Mouse (Mus musculus) limb, embryonic 10.5 days (tissue): ENCODE measurements around the gene Tspan3. TPM values are rescaled to one million over a fixed set of nuclear protein-coding genes. Genes with fewer than 3 reads are reported as not detected.

Source experiments
- DNase-seq: peaks from one replicate; pipeline ENCODE4 v3.0.0-alpha.2; 2017; ENCODE audit warnings: low spot score
- H3K27ac ChIP-seq: fragments of 300-500 bp; sonication (generic); 2 replicates; pipeline ENCODE4 v1.5.1; 2016; ENCODE audit warnings: mild to moderate bottlenecking
- H3K27me3 ChIP-seq: fragments of 300-500 bp; sonication (generic); 2 replicates; pipeline ENCODE4 v1.6.1; 2016; ENCODE audit warnings: low read depth, mild to moderate bottlenecking; ENCODE audit not compliant: poor library complexity, severe bottlenecking
- H3K36me3 ChIP-seq: fragments of 300-500 bp; sonication (generic); 2 replicates; pipeline ENCODE4 v1.6.1; 2016; ENCODE audit warnings: mild to moderate bottlenecking, moderate library complexity
- H3K4me1 ChIP-seq: fragments of 300-500 bp; sonication (generic); 2 replicates; pipeline ENCODE4 v1.6.1; 2016
- H3K4me3 ChIP-seq: fragments of 300-500 bp; sonication (generic); 2 replicates; pipeline ENCODE4 v1.5.1; 2016; ENCODE audit warnings: mild to moderate bottlenecking, moderate library complexity
- H3K9me3 ChIP-seq: fragments of 300-500 bp; sonication (generic); replicated peaks from 2 replicates; pipeline ENCODE4 v1.6.1; 2016; ENCODE audit warnings: mild to moderate bottlenecking
- WGBS: fragments of 180-500 bp; shearing (Covaris S2); methylation state at CpG from one replicate; pipeline ENCODE4 v1.1.7; 2016; 5-methylcytosine and 5-hydroxymethylcytosine counted together
- polyA plus RNA-seq: library from polyadenylated mRNA; unstranded; fragments of >200 nt; fragmentation: Nextera tagmentation; extraction: Ambion mirVana; gene quantifications from 2 replicates; pipeline ENCODE4 v1.2.1, GENCODE M21; 2016

Tspan3 gene
- polyA plus RNA-seq, 1 experiment from 2014 or later = 450 TPM

DNA sequence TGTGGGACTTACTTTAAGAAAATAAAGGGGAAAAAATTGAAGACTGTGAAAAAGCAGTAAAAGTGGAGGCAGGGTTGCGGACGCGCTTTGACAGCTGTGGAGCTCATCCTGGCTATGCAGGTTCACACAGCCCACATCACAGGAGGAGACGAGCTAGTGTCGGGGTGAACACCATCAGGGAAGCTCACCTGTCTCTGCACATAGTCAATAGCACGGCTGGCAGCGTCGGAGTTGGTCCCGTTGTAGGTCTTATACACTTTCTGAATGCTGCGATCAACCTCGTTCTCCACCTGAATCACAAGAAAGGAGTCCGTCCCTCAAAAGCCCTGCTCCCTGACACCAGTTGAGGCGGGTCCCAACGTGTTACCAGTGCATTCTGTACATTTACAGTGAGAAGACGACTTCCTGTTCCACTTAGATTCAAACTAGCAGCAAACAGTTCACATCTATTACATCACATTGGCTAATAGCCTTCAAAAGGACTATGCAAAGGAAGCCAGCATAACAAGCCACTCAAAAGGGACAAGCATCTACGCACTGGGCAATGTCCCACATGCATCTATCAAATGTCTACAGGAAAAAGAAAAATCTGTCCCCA, 18.9 kb downstream of the Tspan3 start:
- WGBS = 94% methylated on average over 16 of the region's 16 CpGs
- H3K4me1 ChIP-seq = 0 out of 2 replicates have a peak, but pooled peaks cover 5% of the 10 kb centered on the region
- no peak for DNase-seq
- no peak overlapping the region for H3K27ac ChIP-seq
- peaks cover 77% of the 10 kb centered on the region for H3K36me3 ChIP-seq
- H3K4me3 ChIP-seq = no peak overlapping the region
- no peaks in the 10 kb centered on the region for H3K27me3 ChIP-seq
- no peaks in the 10 kb centered on the region for H3K9me3 ChIP-seq

DNA sequence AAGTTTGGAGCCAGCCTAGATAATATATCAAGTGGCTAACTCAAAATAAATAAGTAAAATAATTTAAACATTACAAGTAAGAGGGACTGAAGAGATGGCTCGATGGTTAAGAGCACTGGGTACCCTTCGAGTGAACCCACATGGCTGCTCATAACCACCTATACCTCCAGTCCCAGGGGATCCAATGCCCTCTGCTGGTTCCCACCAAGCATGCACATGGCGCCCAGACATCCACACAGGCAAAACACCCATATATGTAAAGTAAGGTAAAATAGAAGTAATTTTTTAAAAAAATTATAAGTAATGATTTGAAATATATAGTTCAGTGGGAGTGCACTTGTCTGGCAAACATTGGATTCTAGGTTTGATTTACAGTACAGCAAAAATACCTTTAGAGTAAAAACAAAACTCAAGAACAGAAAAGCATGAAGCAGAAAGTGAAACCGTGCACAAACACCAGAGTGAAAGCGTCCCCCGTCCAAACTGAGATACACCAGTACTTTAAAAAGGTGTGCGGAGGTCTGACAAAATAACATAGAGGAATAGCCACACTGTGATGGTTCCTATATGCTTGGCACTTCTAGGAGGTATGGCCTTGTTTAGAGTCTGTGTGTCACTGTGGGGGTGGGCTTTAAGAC, 20.8 kb downstream of the Tspan3 start:
- 95% methylated on average over 7 of the region's 7 CpGs for WGBS
- no peak for DNase-seq
- H3K9me3 ChIP-seq = no peaks in the 10 kb centered on the region
- H3K36me3 ChIP-seq = peaks cover 84% of the 10 kb centered on the region
- H3K4me1 ChIP-seq = 0 out of 2 replicates have a peak, but pooled peaks cover 5% of the 10 kb centered on the region
- H3K4me3 ChIP-seq = no peak overlapping the region
- no peak overlapping the region for H3K27ac ChIP-seq
- H3K27me3 ChIP-seq = no peaks in the 10 kb centered on the region

DNA sequence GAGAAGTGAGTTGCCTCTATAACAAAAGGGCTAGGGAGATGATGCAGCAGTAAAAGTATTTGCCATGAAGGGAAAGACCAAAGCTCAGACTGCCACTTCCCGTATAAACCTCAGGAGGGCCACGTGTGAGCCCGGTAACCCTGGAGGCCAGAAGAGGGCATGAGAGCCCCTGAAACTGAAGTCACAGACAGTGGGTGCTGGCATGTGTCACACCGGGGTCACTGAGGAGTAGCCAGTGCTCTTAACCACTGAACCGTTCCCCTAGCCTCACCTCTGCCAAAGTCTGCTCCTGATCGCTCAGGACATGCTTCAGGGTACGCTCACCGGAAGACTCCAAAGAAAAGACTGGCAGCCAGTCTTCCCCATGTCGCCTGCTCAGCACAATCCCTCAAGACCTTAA, 23.5 kb downstream of the Tspan3 start:
- Histone ChIP-seq H3K27ac (no peak overlapping the region), H3K4me3 (no peak overlapping the region), H3K36me3 (peaks cover 97% of the 10 kb centered on the region), H3K27me3 (no peaks in the 10 kb centered on the region), H3K4me1 (no peaks in the 10 kb centered on the region), H3K9me3 (no peaks in the 10 kb centered on the region)
- 86% methylated on average over 9 of the region's 9 CpGs for WGBS
- DNase-seq = no peak

DNA sequence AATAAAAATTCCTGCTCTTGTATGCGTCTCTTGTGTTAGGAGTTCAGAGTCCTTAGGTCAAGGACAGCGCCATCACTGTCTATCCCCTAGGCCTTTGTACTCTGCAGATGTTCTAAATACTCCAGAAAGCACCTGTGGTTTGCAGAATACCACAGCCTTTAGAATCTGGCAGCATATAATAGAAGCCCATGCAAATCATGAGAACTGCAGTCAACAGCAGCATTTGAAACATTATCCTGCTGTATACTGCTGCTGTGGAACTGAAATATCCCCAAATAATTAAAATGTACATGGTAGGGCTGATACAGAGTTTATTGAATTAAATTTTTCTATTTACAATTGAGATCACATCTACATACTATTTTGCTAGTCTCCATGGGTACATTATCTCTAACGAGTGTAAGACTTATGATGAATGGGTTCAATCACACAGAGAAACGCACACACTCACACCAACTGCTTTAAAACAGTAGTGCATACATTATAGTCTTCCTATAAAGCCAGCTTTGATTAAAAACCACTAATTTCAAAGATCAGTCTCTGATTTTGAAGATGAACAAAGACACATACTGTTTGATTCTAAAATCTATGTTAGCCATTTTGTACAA, 29.6 kb downstream of the Tspan3 start:
- Histone ChIP-seq H3K27me3 (no peaks in the 10 kb centered on the region), H3K27ac (no peak overlapping the region), H3K4me1 (peaks cover 4% of the 10 kb centered on the region; the same call in 1 of the 2 replicates), H3K4me3 (no peak overlapping the region), H3K9me3 (no peaks in the 10 kb centered on the region), H3K36me3 (peaks cover 97% of the 10 kb centered on the region)
- WGBS = 93% methylated on average over 4 of the region's 4 CpGs
- DNase-seq = no peak

DNA sequence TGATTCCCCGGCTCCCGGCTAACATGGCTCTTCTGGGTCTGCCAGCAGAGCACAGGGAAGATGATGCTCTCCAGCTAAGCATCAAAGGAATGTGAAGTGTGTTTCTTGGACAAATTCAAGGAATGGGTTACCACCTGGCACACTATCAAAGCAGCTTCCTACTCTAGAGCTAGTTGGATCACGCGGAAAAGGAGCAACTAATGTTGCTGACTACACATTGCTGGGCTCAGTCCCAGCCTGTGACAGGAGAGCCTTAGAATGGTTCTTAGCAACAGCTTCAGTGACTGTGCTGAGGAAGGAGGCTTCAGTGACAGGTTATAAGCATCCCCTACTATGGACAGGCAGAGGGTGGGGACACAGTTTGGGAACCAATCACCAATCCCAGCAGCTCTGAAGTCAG, 30.7 kb downstream of the Tspan3 start:
- no peak overlapping the region for H3K27ac ChIP-seq
- H3K4me1 ChIP-seq = peaks cover 4% of the 10 kb centered on the region; the same call in 1 of the 2 replicates
- H3K4me3 ChIP-seq = no peak overlapping the region
- peaks cover 97% of the 10 kb centered on the region for H3K36me3 ChIP-seq
- H3K27me3 ChIP-seq = no peaks in the 10 kb centered on the region
- DNase-seq = no peak
- WGBS = 97% methylated on average over 4 of the region's 4 CpGs
- H3K9me3 ChIP-seq = no peaks in the 10 kb centered on the region

DNA sequence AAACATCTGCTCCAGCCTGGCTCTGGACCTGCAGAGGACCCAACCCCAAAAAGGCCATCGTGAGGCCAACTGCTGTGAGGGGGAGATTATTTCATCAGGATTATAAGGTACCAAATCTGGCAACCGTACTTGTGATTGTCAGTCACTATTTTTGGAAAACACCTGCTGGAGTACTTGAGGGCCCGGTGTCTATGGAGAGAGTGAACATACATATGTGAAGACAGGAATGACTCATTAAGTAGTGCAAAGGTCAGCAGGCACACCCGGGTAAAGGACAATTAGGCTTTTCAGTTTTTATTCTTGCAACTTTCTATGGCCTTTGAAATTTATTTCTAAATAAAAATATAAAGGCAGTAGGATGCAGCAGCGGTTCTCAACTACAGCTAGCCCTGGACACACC, 31.3 kb downstream of the Tspan3 start:
- WGBS = 95% methylated on average over 5 of the region's 5 CpGs
- DNase-seq = no peak
- Histone ChIP-seq H3K4me3 (no peak overlapping the region), H3K4me1 (peaks cover 4% of the 10 kb centered on the region; the same call in 1 of the 2 replicates), H3K27ac (no peak overlapping the region), H3K27me3 (no peaks in the 10 kb centered on the region), H3K36me3 (peaks cover 98% of the 10 kb centered on the region), H3K9me3 (no peaks in the 10 kb centered on the region)

DNA sequence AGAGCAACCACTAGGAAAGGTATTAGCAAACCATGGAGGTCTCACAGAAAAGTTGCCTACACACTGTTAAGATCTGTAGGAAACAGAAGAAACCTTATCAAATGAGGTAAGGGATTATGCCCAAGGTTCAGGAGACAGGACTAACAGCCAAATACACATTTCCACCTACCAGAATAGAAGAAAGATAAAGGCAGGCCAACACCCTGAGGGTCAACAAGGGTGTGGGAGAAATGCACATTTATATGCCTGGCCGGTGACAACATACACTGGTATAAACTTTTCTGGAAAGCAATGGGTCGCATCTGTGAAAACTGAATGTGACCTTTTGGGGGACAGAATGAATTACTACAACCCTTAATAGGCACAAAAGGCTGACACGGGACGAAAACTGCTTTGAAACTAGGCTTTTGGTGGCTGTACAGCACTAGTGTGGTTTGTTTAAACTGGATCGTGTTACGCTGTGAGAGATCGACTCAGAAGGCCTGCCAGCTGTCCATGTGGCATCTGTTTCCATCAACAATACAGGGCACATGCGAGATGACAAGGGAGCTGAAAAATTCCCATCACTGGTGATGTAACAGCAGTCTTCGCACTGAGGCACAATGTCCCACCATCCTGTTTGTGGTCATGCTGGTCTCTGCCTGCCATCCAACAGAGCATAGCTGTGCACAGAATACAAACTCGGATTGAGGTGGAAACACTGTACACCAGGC, 33.3 kb downstream of the Tspan3 start:
- 69% methylated on average over 10 of the region's 10 CpGs for WGBS

DNA sequence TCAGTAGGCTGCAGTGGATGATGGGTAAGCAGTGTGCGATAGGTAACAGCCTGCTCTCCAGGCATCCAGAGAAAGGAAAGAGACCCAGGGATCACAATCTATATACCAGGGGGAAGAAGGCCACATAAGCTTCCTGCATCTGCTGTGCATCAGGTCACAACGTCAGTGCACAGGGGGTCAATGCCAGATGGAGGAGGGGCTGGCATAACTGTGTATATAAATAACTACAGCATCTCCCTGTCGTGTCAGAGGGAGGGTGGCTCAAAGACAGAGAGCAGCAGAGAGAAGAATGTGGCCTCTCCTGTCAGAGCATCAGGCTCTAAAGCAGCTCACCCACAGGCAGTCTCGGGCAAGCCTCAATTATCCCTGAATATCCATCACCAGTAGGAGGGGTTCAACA, 34.7 kb downstream of the Tspan3 start:
- Histone ChIP-seq H3K27me3 (no peaks in the 10 kb centered on the region), H3K4me1 (peaks cover 8% of the 10 kb centered on the region), H3K36me3 (peaks cover 92% of the 10 kb centered on the region), H3K27ac (no peak overlapping the region), H3K4me3 (no peak overlapping the region), H3K9me3 (no peaks in the 10 kb centered on the region)
- WGBS = 43% methylated on average over 4 of the region's 4 CpGs
- DNase-seq = no peak

More for the DNA sequence above, 33.3 kb downstream of the Tspan3 start:
- Histone ChIP-seq H3K36me3 (peaks cover 100% of the 10 kb centered on the region), H3K27me3 (no peaks in the 10 kb centered on the region), H3K4me3 (no peak overlapping the region), H3K4me1 (peaks cover 4% of the 10 kb centered on the region; the same call in 1 of the 2 replicates), H3K27ac (no peak overlapping the region), H3K9me3 (no peaks in the 10 kb centered on the region)
- DNase-seq = no peak

DNA sequence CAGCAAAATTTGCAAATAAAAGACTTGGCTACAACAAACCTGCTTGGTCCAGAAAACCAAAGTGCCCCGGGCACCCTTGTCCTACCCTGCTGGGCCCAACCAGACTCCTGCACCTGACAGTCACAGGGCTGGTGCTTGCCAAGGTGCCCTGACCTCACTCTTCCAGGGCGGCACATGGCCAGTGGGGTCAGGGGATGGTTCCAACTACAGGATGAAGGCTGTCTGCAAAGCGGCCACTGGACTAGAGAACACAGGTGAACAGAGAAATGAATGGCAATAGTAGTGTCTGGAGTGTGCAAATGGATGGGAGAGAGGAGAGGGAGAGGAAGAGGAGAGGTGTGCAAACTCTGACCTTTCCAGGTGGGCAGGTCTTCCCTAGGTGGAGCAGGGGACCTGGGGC, 35.3 kb downstream of the Tspan3 start:
- H3K4me3 ChIP-seq = no peak overlapping the region
- H3K27ac ChIP-seq = no peak overlapping the region
- H3K27me3 ChIP-seq = no peaks in the 10 kb centered on the region
- H3K36me3 ChIP-seq = peaks cover 86% of the 10 kb centered on the region
- DNase-seq = no peak
- WGBS = 96% methylated on average over 3 of the region's 3 CpGs
- no peaks in the 10 kb centered on the region for H3K9me3 ChIP-seq
- H3K4me1 ChIP-seq = peaks cover 13% of the 10 kb centered on the region

DNA sequence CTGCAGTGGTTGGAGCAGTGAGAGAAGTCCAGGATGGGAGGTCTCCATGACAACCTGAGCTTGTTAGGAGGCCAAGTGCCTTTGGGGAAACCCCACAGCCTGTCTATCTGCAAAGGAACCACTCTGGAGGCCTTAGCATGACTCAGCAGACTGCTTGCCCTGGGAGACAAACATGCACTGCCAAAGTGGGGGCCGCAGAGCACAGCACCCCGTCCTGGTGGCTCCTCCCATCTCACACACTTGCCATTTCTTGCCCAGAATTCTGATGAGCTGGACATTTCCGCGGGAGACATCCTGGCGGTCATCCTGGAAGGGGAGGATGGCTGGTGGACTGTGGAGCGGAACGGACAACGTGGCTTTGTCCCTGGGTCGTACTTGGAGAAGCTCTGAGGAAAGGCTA, 36.9 kb downstream of the Tspan3 start:
- peaks cover 70% of the 10 kb centered on the region for H3K36me3 ChIP-seq
- H3K4me3 ChIP-seq = no peak overlapping the region
- 94% methylated on average over 9 of the region's 9 CpGs for WGBS
- no peaks in the 10 kb centered on the region for H3K9me3 ChIP-seq
- no peaks in the 10 kb centered on the region for H3K27me3 ChIP-seq
- peaks cover 19% of the 10 kb centered on the region for H3K4me1 ChIP-seq
- no peak for DNase-seq
- H3K27ac ChIP-seq = no peak overlapping the region

DNA sequence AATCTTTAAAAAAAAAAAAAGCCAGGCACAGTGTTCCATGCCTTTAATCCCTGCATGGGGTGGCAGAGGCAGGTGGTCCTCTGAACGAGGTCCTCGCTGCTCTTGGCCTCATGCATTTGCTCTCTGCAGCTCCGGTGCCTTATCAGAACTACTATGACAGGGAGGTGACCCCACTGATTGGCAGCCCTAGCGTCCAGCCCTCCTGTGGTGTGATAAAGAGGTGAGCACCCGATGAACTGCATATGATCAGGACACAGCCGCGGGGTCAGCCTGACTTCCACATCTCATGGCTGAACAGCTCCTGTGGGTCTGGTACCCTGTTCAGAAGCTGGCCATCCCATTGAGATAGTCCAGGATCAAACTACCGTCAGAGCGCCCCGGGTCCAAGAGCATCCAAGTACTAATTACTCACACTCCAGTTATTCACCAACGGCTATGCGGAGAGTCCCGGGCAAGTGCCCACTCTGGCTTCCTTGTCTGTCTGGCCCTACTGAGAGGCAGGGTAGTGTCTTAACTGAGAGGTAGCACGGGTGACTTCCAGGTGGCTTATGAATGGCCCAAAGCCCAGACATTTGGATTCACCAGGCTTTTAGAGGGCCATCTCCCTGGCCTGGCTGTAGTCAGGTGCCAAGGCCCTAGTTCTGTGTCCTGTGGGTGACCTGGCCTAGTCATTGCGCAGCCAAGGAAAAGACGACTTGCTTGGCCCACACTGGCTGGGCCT, 38.7 kb downstream of the Tspan3 start:
- peaks cover 22% of the 10 kb centered on the region for H3K4me1 ChIP-seq
- peaks cover 52% of the 10 kb centered on the region for H3K36me3 ChIP-seq
- no peak overlapping the region for H3K27ac ChIP-seq
- no peak overlapping the region for H3K4me3 ChIP-seq
- no peak for DNase-seq
- no peaks in the 10 kb centered on the region for H3K27me3 ChIP-seq
- whole genome bisulfite sequencing = 93% methylated on average over 16 of the region's 16 CpGs
- no peaks in the 10 kb centered on the region for H3K9me3 ChIP-seq

DNA sequence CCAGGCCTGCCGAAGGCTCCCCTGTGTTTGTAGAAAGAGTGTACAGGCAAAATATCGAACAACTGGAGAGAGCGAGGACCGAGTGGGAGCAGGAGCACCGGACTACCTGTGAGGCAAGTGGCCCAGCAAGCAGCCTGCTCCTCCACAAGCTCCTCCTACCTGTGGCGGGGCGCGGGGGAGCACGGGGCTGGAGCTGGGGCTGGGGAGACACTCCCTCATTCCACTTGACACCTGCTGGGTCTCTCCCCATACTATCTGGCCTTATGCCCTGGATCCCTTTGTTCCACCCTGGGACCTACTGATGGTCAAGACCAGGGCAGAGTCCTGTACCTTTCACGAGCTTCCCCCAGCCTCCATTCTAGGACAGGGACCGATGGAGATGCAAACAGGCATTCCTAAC, 40.7 kb downstream of the Tspan3 start:
- Histone ChIP-seq H3K4me1 (peaks cover 32% of the 10 kb centered on the region), H3K36me3 (peaks cover 32% of the 10 kb centered on the region), H3K27ac (no peak overlapping the region), H3K4me3 (no peak overlapping the region), H3K9me3 (no peaks in the 10 kb centered on the region), H3K27me3 (0 out of 2 replicates have a peak, but pooled peaks cover 6% of the 10 kb centered on the region)
- no peak for DNase-seq
- WGBS = 30% methylated on average over 11 of the region's 11 CpGs
